Mouse (Mus musculus): ENCODE results near the gene Vwa8.

GRCm38 (mm10) chr14:79018564-79018963 lies 169.7 kb downstream of the Vwa8 start:
- TF ChIP-seq HCFC1 (IDR thresholded peaks at IDR 0.05; ENCODE audit: borderline replicate concordance, insufficient read depth, low read length) (no peak), ZNF384 (IDR thresholded peaks at IDR 0.05; ENCODE audit: low read depth, low read length) (no peak), MAFK (IDR thresholded peaks at IDR 0.05; ENCODE audit: insufficient read depth, low read depth, low read length) (no peak), CHD2 (IDR thresholded peaks at IDR 0.05; ENCODE audit: low read depth, low read length) (peak; percentile 74; the same call in 1 of the 2 replicates)

Data from ES-E14 (cell line).